Mouse (Mus musculus): ENCODE data around the gene Itsn1. TPM values are rescaled to one million over a fixed set of nuclear protein-coding genes. Genes with fewer than 3 reads are reported as not detected.
A peak's percentile ranks its signal among the peaks of the same experiment; 100 is the strongest.

The Itsn1 gene
- polyA plus RNA-seq, 1 experiment from 2014 or later: 27.6 TPM

GRCm38 (mm10) chr16:91702771-91703188 is 26.3 kb upstream of the Itsn1 start:
- H3K27ac ChIP-seq: peak overlapping the region; percentile 71; the same call in 1 of the 2 replicates
- 22% methylated on average over 3 of the region's 3 CpGs for WGBS

GRCm38 (mm10) chr16:91704603-91705340 is 24.3 kb upstream of the Itsn1 start:
- Histone ChIP-seq H3K4me3 (replicated peaks) (no peak overlapping the region), H3K4me1 (peaks cover 22% of the 10 kb centered on the region), H3K9me3 (replicated peaks) (no peaks in the 10 kb centered on the region), H3K4me2 (no peak overlapping the region), H3K27ac (no peak overlapping the region), H3K27me3 (no peaks in the 10 kb centered on the region), H3K9ac (no peak overlapping the region), H3K36me3 (peaks cover 57% of the 10 kb centered on the region)
- no peak for ATAC-seq (replicated peaks; ENCODE audit: low FRiP score)
- 83% methylated on average over 14 of the region's 14 CpGs for WGBS

More at GRCm38 (mm10) chr16:91702771-91703188, 26.3 kb upstream of the Itsn1 start:
- peak; percentile 77 for ATAC-seq (replicated peaks; ENCODE audit: low FRiP score)
- peaks cover 66% of the 10 kb centered on the region for H3K36me3 ChIP-seq
- no peaks in the 10 kb centered on the region for H3K27me3 ChIP-seq
- H3K4me3 ChIP-seq (replicated peaks): no peak overlapping the region
- H3K9ac ChIP-seq: no peak overlapping the region
- H3K9me3 ChIP-seq (replicated peaks): no peaks in the 10 kb centered on the region
- peaks cover 22% of the 10 kb centered on the region for H3K4me1 ChIP-seq
- H3K4me2 ChIP-seq: no peak overlapping the region

GRCm38 (mm10) chr16:91710241-91710640 is 18.8 kb upstream of the Itsn1 start:
- H3K36me3 ChIP-seq: peaks cover 66% of the 10 kb centered on the region
- H3K9me3 ChIP-seq (replicated peaks): no peaks in the 10 kb centered on the region
- no peak for ATAC-seq (replicated peaks; ENCODE audit: low FRiP score)
- WGBS: 80% methylated on average over 7 of the region's 7 CpGs
- H3K4me3 ChIP-seq (replicated peaks): no peak overlapping the region
- no peak overlapping the region for H3K27ac ChIP-seq
- H3K9ac ChIP-seq: no peak overlapping the region
- H3K4me2 ChIP-seq: no peak overlapping the region
- H3K27me3 ChIP-seq: no peaks in the 10 kb centered on the region
- H3K4me1 ChIP-seq: no peaks in the 10 kb centered on the region

GRCm38 (mm10) chr16:91716927-91717349 is 12.1 kb upstream of the Itsn1 start:
- no peak overlapping the region for H3K9ac ChIP-seq
- H3K4me3 ChIP-seq (replicated peaks): no peak overlapping the region
- H3K27ac ChIP-seq: no peak overlapping the region
- no peaks in the 10 kb centered on the region for H3K9me3 ChIP-seq (replicated peaks)
- WGBS: 88% methylated on average over 11 of the region's 11 CpGs
- 0 out of 2 replicates have a peak, but pooled peaks cover 3% of the 10 kb centered on the region for H3K4me1 ChIP-seq
- ATAC-seq (replicated peaks; ENCODE audit: low FRiP score): peak; percentile 81; the same call in 1 of the 2 replicates
- H3K36me3 ChIP-seq: peaks cover 66% of the 10 kb centered on the region
- no peak overlapping the region for H3K4me2 ChIP-seq
- no peaks in the 10 kb centered on the region for H3K27me3 ChIP-seq

GRCm38 (mm10) chr16:91717399-91717798 is 11.7 kb upstream of the Itsn1 start:
- no peak for ATAC-seq (replicated peaks; ENCODE audit: low FRiP score)
- Histone ChIP-seq H3K9me3 (replicated peaks) (no peaks in the 10 kb centered on the region), H3K4me3 (replicated peaks) (no peak overlapping the region), H3K4me2 (no peak overlapping the region), H3K4me1 (peaks cover 4% of the 10 kb centered on the region), H3K27ac (no peak overlapping the region), H3K9ac (no peak overlapping the region), H3K36me3 (peaks cover 62% of the 10 kb centered on the region), H3K27me3 (no peaks in the 10 kb centered on the region)
- WGBS: 84% methylated on average over 4 of the region's 4 CpGs

- H3K27me3 ChIP-seq: no peaks in the 10 kb centered on the region
- WGBS: 59% methylated on average over 3 of the region's 3 CpGs
- ATAC-seq (replicated peaks; ENCODE audit: low FRiP score): no peak
These were observed 4.8 kb upstream of the Itsn1 start for GRCm38 (mm10) chr16:91724247-91724646.

GRCm38 (mm10) chr16:91727433-91727832 is 1.6 kb upstream of the Itsn1 start:
- H3K27me3 ChIP-seq: no peaks in the 10 kb centered on the region
- peaks cover 31% of the 10 kb centered on the region for H3K4me1 ChIP-seq
- H3K27ac ChIP-seq: peak overlapping the region; percentile 95; the same call in 1 of the 2 replicates
- no peak for ATAC-seq (replicated peaks; ENCODE audit: low FRiP score)
- whole genome bisulfite sequencing: 81% methylated on average over 15 of the region's 15 CpGs
- no peaks in the 10 kb centered on the region for H3K9me3 ChIP-seq (replicated peaks)
- peak overlapping the region; percentile 58 for H3K9ac ChIP-seq
- H3K4me2 ChIP-seq: peak overlapping the region; percentile 64
- H3K4me3 ChIP-seq (replicated peaks): peak overlapping the region; percentile 79
- peaks cover 4% of the 10 kb centered on the region; the same call in 1 of the 2 replicates for H3K36me3 ChIP-seq

More at GRCm38 (mm10) chr16:91724247-91724646, 4.8 kb upstream of the Itsn1 start:
- H3K27ac ChIP-seq: no peak overlapping the region
- H3K9ac ChIP-seq: no peak overlapping the region
- no peak overlapping the region for H3K4me2 ChIP-seq
- peaks cover 22% of the 10 kb centered on the region for H3K36me3 ChIP-seq
- no peaks in the 10 kb centered on the region for H3K9me3 ChIP-seq (replicated peaks)
- H3K4me3 ChIP-seq (replicated peaks): no peak overlapping the region
- peaks cover 23% of the 10 kb centered on the region for H3K4me1 ChIP-seq

- H3K9me3 ChIP-seq (replicated peaks): no peaks in the 10 kb centered on the region
- H3K9ac ChIP-seq: peak within 1 kb of the TSS; percentile 79
- H3K27ac ChIP-seq: peak within 1 kb of the TSS; percentile 95
- under 1% methylated on average over 46 of the region's 46 CpGs for WGBS
- peaks cover 4% of the 10 kb centered on the region; the same call in 1 of the 2 replicates for H3K36me3 ChIP-seq
- H3K4me3 ChIP-seq (replicated peaks): peak within 1 kb of the TSS; percentile 79
- no peaks in the 10 kb centered on the region for H3K27me3 ChIP-seq
- peaks cover 29% of the 10 kb centered on the region for H3K4me1 ChIP-seq
- H3K4me2 ChIP-seq: peak within 1 kb of the TSS; percentile 64
- peak; percentile 97 for ATAC-seq (replicated peaks; ENCODE audit: low FRiP score)
These were observed 687 bp upstream of the Itsn1 start, which contains the start of gene Cryzl1 for GRCm38 (mm10) chr16:91728123-91729065. Gene Cryzl1, minus strand, starts transcription at chr16:91728975.

GRCm38 (mm10) chr16:91729821-91730441 is 850 bp downstream of the Itsn1 start:
- Histone ChIP-seq H3K4me3 (replicated peaks) (peak overlapping the region; percentile 79), H3K9ac (peak overlapping the region; percentile 79), H3K4me1 (peaks cover 38% of the 10 kb centered on the region), H3K27ac (peak overlapping the region; percentile 95), H3K4me2 (peak overlapping the region; percentile 64), H3K27me3 (no peaks in the 10 kb centered on the region), H3K9me3 (replicated peaks) (no peaks in the 10 kb centered on the region), H3K36me3 (no peaks in the 10 kb centered on the region)
- under 1% methylated on average over 44 of the region's 44 CpGs for WGBS
- ATAC-seq (replicated peaks; ENCODE audit: low FRiP score): no peak

GRCm38 (mm10) chr16:91730446-91730845 is 1.4 kb downstream of the Itsn1 start:
- under 1% methylated on average over 11 of the region's 11 CpGs for WGBS
- H3K27ac ChIP-seq: 0 out of 2 replicates have a peak overlapping the region, but pooled peaks have one; percentile 95
- H3K9ac ChIP-seq: peak overlapping the region; percentile 79

GRCm38 (mm10) chr16:91732816-91733215 is 3.7 kb downstream of the Itsn1 start:
- H3K27ac ChIP-seq: no peak overlapping the region
- no peaks in the 10 kb centered on the region for H3K36me3 ChIP-seq
- no peak overlapping the region for H3K4me3 ChIP-seq (replicated peaks)
- WGBS: 66% methylated on average over 2 of the region's 2 CpGs
- H3K4me1 ChIP-seq: peaks cover 47% of the 10 kb centered on the region
- H3K9me3 ChIP-seq (replicated peaks): no peaks in the 10 kb centered on the region
- H3K4me2 ChIP-seq: no peak overlapping the region
- no peak for ATAC-seq (replicated peaks; ENCODE audit: low FRiP score)
- H3K27me3 ChIP-seq: no peaks in the 10 kb centered on the region
- H3K9ac ChIP-seq: no peak overlapping the region

More at GRCm38 (mm10) chr16:91730446-91730845, 1.4 kb downstream of the Itsn1 start:
- ATAC-seq (replicated peaks; ENCODE audit: low FRiP score): no peak
- no peaks in the 10 kb centered on the region for H3K9me3 ChIP-seq (replicated peaks)
- no peaks in the 10 kb centered on the region for H3K36me3 ChIP-seq
- peak overlapping the region; percentile 64 for H3K4me2 ChIP-seq
- H3K27me3 ChIP-seq: no peaks in the 10 kb centered on the region
- peaks cover 44% of the 10 kb centered on the region for H3K4me1 ChIP-seq
- peak overlapping the region; percentile 79 for H3K4me3 ChIP-seq (replicated peaks)
